Mouse (Mus musculus) heart, postnatal 0 days (tissue): ENCODE results near the gene Sap18.

Source experiments
- CTCF ChIP-seq: IDR thresholded peaks from 2 replicates; pipeline ENCODE4 v1.5.1; 2016; ENCODE audit warnings: antibody characterized with exemption, control low read depth, low read depth
- EP300 ChIP-seq: IDR thresholded peaks from 2 replicates; pipeline ENCODE4 v1.6.1; 2016; ENCODE audit warnings: antibody characterized with exemption, low read depth

DNA sequence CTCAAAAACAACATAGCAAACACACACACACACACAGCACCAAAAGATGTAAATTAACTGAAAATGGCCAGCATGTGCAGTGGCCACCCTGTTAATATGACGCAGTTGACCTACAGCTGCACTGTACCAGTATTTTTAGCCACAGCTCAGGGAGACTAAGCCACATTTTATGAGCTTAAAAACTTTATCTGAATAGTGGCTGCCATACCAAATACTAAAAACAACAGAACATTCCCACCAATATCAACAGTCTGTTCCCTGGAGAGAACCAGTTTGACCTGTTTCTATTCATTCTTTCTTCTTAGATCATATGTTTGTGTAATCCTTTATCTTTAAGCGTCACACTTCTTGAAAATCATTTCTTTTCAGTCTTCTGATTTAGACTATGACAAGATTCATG is 12.9 kb downstream of the Sap18 start:
- TF ChIP-seq CTCF (no peak), EP300 (no peak)
